Mouse (Mus musculus) lung, postnatal 0 days (tissue): Measurements from ENCODE around the gene Olfr224.

Experiments used
- CTCF ChIP-seq: IDR thresholded peaks from 2 replicates; pipeline ENCODE4 v1.5.1; 2016; ENCODE audit warnings: antibody characterized with exemption, mild to moderate bottlenecking
- EP300 ChIP-seq: IDR thresholded peaks from 2 replicates; pipeline ENCODE4 v1.6.1; 2016; ENCODE audit warnings: antibody characterized with exemption, mild to moderate bottlenecking, control low read depth

DNA sequence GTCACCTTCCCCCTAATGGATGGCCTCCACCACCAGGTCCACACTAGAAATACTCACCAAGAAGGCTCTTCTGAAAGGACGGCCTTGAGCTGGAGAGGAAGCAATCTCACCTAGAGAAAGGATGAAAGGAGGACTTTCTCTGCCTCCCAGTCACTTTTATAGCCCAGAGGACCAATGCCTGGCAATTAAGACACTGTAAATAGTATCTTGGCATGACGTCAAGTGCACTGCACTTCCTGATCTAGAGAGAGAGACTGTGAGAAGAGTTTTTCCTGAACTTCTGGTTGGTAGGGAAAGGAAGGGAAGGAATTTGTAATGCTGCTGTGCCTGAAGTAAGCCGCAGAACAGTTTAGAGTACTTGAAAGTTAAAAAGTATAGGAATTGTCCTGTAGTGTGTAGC lies 43.0 kb upstream of the Olfr224 start:
- TF ChIP-seq CTCF (no peak), EP300 (no peak)
